Mouse (Mus musculus) liver, adult 2 months (tissue): ENCODE data around the gene Commd1.

Experiments
- CTCF ChIP-seq: fragments of 200-500 bp; IDR thresholded peaks from 2 replicates; pipeline ENCODE4 v1.5.1; 2011; ENCODE audit warnings: low read depth, low read length, control low read depth
- POLR2A ChIP-seq: fragments of 200-500 bp; IDR thresholded peaks from 2 replicates; pipeline ENCODE4 v1.6.1; 2011; ENCODE audit warnings: low read length, control low read depth; ENCODE audit not compliant: insufficient read depth; ENCODE audit errors: extremely low read depth

DNA sequence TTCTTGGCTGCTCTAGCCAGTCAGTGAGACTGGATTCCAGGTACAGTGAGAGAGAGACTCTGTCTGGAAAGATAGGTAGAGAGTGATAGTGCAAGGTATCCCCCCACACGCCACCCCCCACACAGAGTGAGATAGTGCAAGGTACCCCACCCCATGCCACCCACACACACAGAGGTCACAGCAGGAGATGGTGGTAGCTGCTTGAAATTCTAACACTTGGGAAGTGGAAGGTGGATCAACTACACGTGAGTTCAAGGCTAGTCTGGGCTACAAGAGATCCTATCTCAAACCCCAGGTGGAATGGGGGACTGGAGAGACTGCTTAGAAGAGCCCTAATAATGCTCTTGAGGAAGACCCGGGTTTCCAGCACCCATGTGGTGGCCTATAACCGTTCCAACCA lies 1.1 kb downstream of the Commd1 start:
- TF ChIP-seq CTCF (no peak), POLR2A (no peak)
